In genomic region chr17:24959371-24959770, GRCm38 (mm10) we compare ENCODE assay signal across 8 mouse cellular contexts. TPM values are rescaled to one million over a fixed set of nuclear protein-coding genes. Genes with fewer than 3 reads are reported as not detected.
DNase-seq lines count a peak whose midpoint lies in the region; ATAC-seq lines count a peak whose summit lies in the region.

No protein-coding gene starts in this region.

- peaks cover 46% of the 10 kb centered on the region for H3K36me3 ChIP-seq in lung, embryonic 15.5 days
- H3K36me3 ChIP-seq in embryonic facial prominence, embryonic 14.5 days (ENCODE audit: control insufficient read depth, insufficient read depth, low read length) = peaks cover 50% of the 10 kb centered on the region
- peaks cover 57% of the 10 kb centered on the region for H3K36me3 ChIP-seq in limb, embryonic 12.5 days

- DNase-seq in lung, postnatal 10 days = no peak
- DNase-seq in embryonic facial prominence, embryonic 14.5 days (ENCODE audit: low spot score) = peak; percentile 17
- DNase-seq in retina, postnatal 1 day = peak; percentile 4
- no peak for DNase-seq in thymus, postnatal 25 days
- DNase-seq in cerebellum, postnatal 4 days (ENCODE audit: low spot score in 2 of 2) = no peak
- DNase-seq in spleen, adult 12 weeks (ENCODE audit: low spot score) = no peak

- H3K9me3 ChIP-seq in lung, embryonic 15.5 days = no peaks in the 10 kb centered on the region
- H3K9me3 ChIP-seq in embryonic facial prominence, embryonic 14.5 days (ENCODE audit: control insufficient read depth, low read length) = no peaks in the 10 kb centered on the region
- H3K9me3 ChIP-seq in limb, embryonic 12.5 days = no peaks in the 10 kb centered on the region

- ATAC-seq in lung, embryonic 15.5 days (ENCODE audit: borderline replicate concordance, extremely low read depth, low FRiP score, low TSS enrichment) = no peak
- ATAC-seq in embryonic facial prominence, embryonic 14.5 days (ENCODE audit: low read depth) = no peak
- ATAC-seq in limb, embryonic 12.5 days (ENCODE audit: insufficient number of reproducible peaks, insufficient read depth, low FRiP score, low TSS enrichment, low read depth) = no peak

- H3K4me3 ChIP-seq in lung, embryonic 15.5 days = peak overlapping the region; percentile 100
- H3K4me3 ChIP-seq in embryonic facial prominence, embryonic 14.5 days (ENCODE audit: low read depth, low read length) = peak overlapping the region; percentile 92
- H3K4me3 ChIP-seq in limb, embryonic 12.5 days (replicated peaks) = peak overlapping the region; percentile 83

- peak overlapping the region; percentile 94 for H3K9ac ChIP-seq in lung, embryonic 15.5 days
- peak overlapping the region; percentile 92 for H3K9ac ChIP-seq in embryonic facial prominence, embryonic 14.5 days (ENCODE audit: low read depth, low read length)
- H3K9ac ChIP-seq in limb, embryonic 12.5 days (replicated peaks) = peak overlapping the region; percentile 92

- no peaks in the 10 kb centered on the region for H3K27me3 ChIP-seq in lung, embryonic 15.5 days
- H3K27me3 ChIP-seq in embryonic facial prominence, embryonic 14.5 days (replicated peaks; ENCODE audit: control insufficient read depth, insufficient read depth, low read length) = no peaks in the 10 kb centered on the region
- no peaks in the 10 kb centered on the region for H3K27me3 ChIP-seq in limb, embryonic 12.5 days

- H3K27ac ChIP-seq in lung, embryonic 15.5 days = no peak overlapping the region
- no peak overlapping the region for H3K27ac ChIP-seq in embryonic facial prominence, embryonic 14.5 days (replicated peaks; ENCODE audit: low read depth, low read length)
- 0 out of 2 replicates have a peak overlapping the region, but pooled peaks have one; percentile 93 for H3K27ac ChIP-seq in limb, embryonic 12.5 days

- 32% methylated on average over 8 of the region's 8 CpGs for WGBS in lung, embryonic 15.5 days
- 42% methylated on average over 8 of the region's 8 CpGs for WGBS in embryonic facial prominence, embryonic 14.5 days
- WGBS in limb, embryonic 12.5 days = 62% methylated on average over 8 of the region's 8 CpGs

- peaks cover 12% of the 10 kb centered on the region for H3K4me1 ChIP-seq in lung, embryonic 15.5 days
- H3K4me1 ChIP-seq in embryonic facial prominence, embryonic 14.5 days (ENCODE audit: control insufficient read depth, insufficient read depth, low read length) = peaks cover 8% of the 10 kb centered on the region
- peaks cover 9% of the 10 kb centered on the region for H3K4me1 ChIP-seq in limb, embryonic 12.5 days (replicated peaks)

- H3K4me2 ChIP-seq in lung, embryonic 15.5 days = peak overlapping the region; percentile 77
- H3K4me2 ChIP-seq in embryonic facial prominence, embryonic 14.5 days (ENCODE audit: low read depth, low read length) = peak overlapping the region; percentile 59
- peak overlapping the region; percentile 80 for H3K4me2 ChIP-seq in limb, embryonic 12.5 days

RNA-seq across cellular contexts. Expression of gene Jpt2, which starts 1.1 kb away (rescaled TPM):
- 186 and 189 TPM in 2 replicates for polyA plus RNA-seq in lung, embryonic 15.5 days (2015; fragmentation: Nextera tagmentation; extraction: Ambion mirVana)
- polyA plus RNA-seq in embryonic facial prominence, embryonic 14.5 days (2014; fragmentation: Nextera tagmentation; extraction: Ambion mirVana) = 83.6 and 95.6 TPM in 2 replicates
- polyA plus RNA-seq in limb, embryonic 12.5 days (2016; fragmentation: Nextera tagmentation; extraction: Ambion mirVana) = 265 and 277 TPM in 2 replicates

RNA-seq across cellular contexts. Expression of gene Mapk8ip3, which starts 22.6 kb away (rescaled TPM):
- polyA plus RNA-seq in lung, embryonic 15.5 days (2015; fragmentation: Nextera tagmentation; extraction: Ambion mirVana) = 24.0 and 27.6 TPM in 2 replicates
- 34.6 and 37.4 TPM in 2 replicates for polyA plus RNA-seq in embryonic facial prominence, embryonic 14.5 days (2014; fragmentation: Nextera tagmentation; extraction: Ambion mirVana)
- polyA plus RNA-seq in limb, embryonic 12.5 days (2016; fragmentation: Nextera tagmentation; extraction: Ambion mirVana) = 45.0 and 46.5 TPM in 2 replicates

RNA-seq across cellular contexts. Expression of gene Cramp1l, which starts 56.2 kb away (rescaled TPM):
- polyA plus RNA-seq in lung, embryonic 15.5 days (2015; fragmentation: Nextera tagmentation; extraction: Ambion mirVana) = 6.3 and 7.6 TPM in 2 replicates
- 7.1 and 7.7 TPM in 2 replicates for polyA plus RNA-seq in embryonic facial prominence, embryonic 14.5 days (2014; fragmentation: Nextera tagmentation; extraction: Ambion mirVana)
- 9.4 and 12.1 TPM in 2 replicates for polyA plus RNA-seq in limb, embryonic 12.5 days (2016; fragmentation: Nextera tagmentation; extraction: Ambion mirVana)

RNA-seq across cellular contexts. Expression of gene Ift140, which starts 56.5 kb away (rescaled TPM):
- polyA plus RNA-seq in lung, embryonic 15.5 days (2015; fragmentation: Nextera tagmentation; extraction: Ambion mirVana) = 17.0 and 18.1 TPM in 2 replicates
- polyA plus RNA-seq in embryonic facial prominence, embryonic 14.5 days (2014; fragmentation: Nextera tagmentation; extraction: Ambion mirVana) = 13.9 and 17.5 TPM in 2 replicates
- polyA plus RNA-seq in limb, embryonic 12.5 days (2016; fragmentation: Nextera tagmentation; extraction: Ambion mirVana) = 26.2 and 26.5 TPM in 2 replicates

Comparison
In these comparisons a context has a peak if more than half of its experiments do, and no peak if none do; other contexts are left out.
1. DNase-seq: peak in embryonic facial prominence, embryonic 14.5 days (single experiment) and retina, postnatal 1 day (single experiment); none in lung, postnatal 10 days (single experiment), thymus, postnatal 25 days (single experiment), cerebellum, postnatal 4 days (0 of 2) and spleen, adult 12 weeks (single experiment).
2. Peak in every context shown above with its lines, with median percentiles within 50 percentile points of each other: H3K4me2 ChIP-seq, H3K4me3 ChIP-seq and H3K9ac ChIP-seq.